Mouse (Mus musculus) skeletal muscle tissue, adult 2 months (tissue): Measurements from ENCODE around the gene Unc5cl.

Experiments
- DNase-seq: peaks from one replicate; pipeline ENCODE4 v3.0.0-alpha.2; 2012; ENCODE audit warnings: low read depth, low spot score

Unc5cl gene

DNA sequence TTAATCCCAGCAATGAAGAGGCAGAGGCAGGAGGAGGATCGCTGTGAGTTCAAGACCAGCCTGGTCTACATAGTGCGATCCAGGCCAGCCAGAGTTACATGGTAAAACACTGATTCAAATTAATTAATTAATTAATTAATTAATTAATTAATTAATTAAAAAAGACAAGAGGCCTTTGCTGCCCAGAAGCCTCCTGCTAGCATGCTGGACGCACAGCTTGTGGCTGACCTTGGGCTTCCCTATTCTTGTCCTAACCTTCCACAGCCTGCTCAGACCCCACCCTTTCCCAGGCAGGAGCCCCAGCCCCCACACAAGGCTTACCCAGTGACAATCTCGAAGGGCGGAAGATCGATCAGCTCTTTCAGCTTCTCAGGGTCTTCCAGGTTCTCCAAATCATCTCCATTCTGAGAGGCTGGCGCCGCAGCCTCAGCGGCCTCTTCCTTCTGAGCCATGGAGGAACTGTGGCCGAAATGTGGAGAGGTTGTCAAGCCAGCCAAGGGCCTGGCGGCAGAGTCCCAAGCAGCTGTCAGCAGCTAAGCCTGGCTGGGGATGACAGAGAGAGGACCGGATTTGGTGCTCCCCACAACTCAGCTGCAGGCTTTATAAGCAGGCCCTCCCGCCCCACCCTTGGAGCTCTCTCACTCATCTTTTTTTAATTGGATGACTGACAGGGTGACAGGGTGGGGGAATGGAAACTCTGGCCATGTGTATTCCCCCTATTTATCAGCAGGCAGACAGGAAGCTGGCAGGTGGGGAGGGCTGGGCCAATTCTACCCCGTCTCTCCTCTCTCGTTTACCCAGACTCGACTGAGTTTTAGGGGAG lies 22.3 kb upstream of the Unc5cl start, which contains the start of gene Apobec2:
Apobec2 (minus strand) TSS at position 773 of the 823 bp plus-strand sequence.
- DNase-seq: peak; percentile 91

DNA sequence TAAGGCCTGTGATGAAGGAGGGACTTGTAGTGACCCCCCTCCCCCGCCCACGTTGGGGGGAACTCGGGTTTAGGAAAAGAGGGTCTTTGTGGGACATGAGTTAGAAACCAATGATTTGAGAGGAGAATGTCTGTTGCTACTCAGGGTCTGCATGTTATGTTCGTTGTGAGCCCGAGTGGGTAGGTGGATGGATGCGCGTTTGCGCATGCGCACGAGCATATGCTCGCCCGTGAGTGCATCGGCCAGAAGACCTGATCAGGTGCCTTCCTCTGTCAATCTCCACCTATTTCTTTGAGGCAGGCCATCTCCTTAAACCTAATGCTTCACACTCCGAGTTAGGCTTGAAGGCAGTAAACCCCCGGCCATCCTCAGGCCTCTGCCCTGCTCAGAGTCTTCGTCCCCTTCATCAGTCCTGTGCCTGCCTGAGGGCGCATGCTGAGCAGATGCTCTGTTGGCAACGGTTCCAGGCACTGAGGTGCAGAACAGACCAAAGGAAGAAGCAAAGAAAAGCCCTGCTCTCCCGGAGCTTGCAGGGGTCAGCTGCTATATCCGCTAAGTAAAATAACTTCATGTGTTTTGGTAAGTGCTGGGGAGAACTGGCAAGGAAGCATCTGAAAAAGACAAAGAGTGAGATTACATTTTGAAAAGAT lies 21.6 kb upstream of the Unc5cl start:
- no peak for DNase-seq

DNA sequence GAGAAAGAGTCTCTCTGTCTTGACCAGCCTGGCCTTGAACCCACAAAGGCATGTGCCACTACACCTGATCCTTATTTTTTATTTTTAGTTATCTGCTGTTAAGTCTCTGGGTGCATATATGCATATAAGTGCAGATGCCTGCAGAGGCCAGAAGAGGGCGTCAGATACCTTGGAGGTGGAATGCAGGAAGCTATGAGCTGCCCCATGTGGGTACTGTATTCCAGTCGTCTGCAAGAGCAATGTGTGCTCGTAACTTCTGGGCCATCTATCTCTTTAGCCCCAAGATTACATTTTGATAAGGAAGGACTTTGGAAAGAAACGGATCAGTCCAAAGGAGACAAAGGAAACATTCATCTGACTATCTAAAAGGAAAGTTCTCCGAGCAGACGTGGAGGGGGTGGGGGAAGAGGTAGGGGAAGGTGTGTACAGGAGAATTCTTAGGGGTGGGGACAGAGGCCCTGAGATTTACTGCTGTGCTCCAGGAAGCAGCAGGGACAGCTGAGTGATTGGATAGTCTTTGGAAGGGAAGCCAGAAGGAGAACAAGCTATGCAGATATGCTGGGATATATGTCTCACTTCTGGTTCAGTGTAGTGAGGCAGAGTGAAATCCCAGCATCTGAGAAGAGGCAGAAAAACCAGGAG lies 20.9 kb upstream of the Unc5cl start:
- no peak for DNase-seq

DNA sequence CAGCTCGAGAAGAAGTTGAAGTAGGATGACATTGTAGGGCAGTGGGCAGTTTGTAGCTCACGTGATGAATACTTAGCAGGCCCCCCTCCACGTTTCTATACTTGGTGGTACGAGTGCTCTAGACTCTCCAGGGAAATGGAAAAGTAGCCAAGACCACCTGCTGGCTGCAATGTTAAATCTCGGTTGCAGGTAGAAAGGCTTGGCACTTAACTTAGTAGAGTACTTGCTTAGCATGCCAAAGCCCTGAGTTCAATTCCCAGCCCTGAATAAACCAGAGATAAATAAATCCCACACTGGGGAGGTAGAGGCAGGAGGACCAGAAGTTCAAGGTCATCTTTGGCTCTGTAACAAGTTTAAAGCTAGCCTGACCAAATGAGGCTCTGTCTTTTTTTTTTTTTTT lies 20.2 kb upstream of the Unc5cl start:
- DNase-seq: no peak

DNA sequence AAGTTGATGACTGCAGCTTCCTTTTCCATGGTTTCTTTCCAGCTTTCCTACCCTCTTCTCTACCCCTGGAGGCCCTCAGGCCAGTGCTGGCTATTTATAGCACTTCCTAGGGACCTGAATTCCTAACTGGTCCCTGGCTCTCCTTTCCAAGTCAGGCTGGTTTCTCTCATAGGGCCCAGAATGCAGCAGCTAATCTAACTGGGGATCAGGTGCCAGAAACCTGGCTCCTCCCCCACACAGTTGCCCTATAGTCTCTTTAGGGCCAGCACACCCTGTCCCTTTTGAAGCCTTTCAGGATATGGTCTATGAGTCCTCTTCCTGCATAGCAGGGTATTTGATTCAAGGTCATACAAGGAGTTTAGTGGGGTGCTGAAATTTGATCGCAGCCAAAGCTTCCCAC lies 18.2 kb upstream of the Unc5cl start:
- peak; percentile 82 for DNase-seq

DNA sequence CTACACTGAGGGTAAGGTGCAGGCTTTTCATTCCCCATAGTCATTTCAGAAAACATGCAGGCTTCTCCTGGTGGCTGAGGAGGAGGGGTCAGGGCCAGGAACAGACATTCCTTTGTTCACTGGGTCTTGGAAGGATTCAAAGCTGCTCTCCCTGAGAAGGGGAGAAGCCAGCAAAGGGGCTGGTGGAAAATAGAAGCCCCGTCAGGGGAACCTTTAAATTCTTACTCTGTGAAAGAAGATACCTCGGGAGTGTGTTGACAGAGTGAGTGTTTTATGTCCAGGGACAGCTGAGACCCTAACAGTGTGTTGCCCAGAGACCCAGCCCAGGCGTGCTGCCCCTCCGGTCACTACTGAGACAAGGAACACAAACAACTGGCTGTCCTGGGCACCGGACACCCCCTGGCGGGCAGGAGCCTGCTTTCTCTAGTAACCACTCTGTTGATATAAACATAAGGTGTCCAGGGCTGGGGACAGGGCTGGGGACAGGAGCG lies 17.2 kb upstream of the Unc5cl start:
- DNase-seq: peak; percentile 59

DNA sequence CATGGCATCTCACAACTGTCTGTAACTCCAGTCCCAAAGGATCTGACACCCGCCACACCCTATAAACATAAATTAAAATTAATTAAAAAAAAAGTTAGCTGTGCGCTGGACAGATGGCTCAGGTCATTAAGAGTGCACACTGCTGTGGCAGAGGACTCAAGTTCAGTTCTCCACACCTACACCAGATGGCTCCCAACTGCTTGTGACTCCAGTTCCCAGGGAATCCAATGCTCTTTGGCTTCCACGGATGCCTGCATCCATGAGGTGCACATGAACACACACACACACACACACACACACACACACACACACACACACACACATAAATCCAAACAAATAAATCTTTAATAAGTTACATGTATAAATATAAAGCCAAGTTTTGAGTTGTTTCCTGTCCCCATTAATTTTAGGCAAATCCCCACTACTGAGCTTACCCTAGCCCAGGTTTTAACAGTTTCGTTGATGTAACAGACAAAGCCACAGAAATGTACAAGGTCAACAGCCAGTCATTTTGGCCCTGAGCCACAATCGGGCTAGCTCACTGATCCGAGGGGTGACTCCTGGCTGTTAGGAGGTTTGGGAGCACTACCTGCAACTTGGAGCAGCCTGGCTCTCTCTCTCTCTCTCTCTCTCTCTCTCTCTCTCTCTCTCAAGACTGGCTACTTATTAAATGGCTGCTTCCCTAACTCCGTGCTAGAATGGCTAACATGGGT lies 11.8 kb upstream of the Unc5cl start:
- DNase-seq: no peak

DNA sequence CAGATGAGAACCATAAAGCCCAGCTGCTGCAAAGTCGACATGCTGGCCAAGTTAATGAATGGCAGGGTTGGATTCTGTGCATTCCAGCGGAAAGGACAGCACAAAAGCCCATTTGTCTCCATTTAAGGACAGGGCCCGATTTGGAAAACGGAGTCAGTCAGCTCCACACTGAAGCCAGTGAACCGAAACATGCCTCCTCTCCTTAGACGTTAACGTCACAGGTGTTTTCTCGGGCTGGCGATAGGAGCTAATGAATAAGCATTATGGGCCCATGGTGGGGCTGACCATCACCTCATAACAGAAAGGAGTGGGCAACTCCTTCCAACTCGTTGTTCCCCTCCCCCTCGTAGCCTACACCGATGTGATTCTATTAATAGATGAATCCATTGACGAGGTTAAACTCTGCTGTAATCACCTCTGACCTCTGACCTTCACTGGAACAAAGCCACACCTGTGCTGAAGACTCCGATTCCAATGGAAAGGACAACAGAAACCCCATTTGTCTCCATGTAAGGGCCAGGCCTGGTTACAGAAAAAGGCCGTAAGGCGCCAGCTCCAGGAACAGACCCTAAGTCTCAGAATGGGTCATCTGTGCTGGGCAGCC lies 11.1 kb upstream of the Unc5cl start:
- DNase-seq: no peak

DNA sequence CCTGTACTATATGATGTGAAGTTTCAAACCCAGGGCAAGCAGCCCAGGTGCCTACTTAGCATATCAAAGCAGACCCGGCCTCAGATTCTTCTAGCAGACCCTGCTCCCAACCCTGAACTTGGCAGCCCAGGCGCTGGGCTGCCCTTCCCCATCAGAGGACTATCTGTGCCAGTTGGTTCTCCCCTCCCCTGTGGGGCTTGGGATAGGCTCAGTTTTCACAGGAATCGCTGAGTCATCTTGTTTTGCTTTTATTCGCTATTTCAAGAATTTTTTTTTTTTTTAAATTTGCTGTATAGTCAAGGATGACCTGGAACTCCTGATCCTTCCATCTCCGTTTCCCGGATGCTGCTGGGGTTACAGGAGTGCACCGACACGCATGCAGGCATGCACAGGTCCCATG lies 7.0 kb upstream of the Unc5cl start:
- no peak for DNase-seq

DNA sequence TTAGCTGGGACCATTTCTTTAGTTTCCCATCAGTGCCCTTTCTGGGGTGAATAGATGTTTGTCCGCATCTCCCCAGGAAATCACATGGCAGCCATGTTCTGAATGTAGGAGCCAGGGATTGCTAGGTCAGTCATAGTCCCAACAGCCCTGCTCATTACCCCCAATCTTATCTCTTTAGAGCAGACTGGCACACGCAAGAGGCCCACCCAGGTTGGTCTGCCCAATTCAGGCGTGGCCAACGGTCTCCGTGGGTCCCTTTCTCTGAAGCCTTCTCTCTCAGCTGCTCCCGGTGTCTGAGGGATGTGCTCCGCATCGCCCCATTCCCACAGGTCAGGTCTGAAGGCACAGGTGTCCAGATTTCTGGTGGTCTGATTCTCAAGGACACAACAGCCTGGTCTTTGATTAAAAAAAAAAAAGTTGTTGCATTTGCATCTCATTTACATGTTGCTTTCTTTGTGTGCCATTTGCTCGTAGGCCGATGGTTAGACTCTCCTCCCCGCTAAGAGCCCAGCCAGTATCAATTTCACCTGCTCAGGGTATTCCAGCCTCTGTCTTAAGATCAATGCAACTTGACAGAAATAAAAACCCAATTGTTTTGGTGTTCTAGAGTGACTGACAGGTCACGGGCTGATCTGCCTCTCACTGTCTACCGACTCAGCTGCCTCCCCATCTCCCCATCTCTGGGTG lies 3.9 kb upstream of the Unc5cl start:
- no peak for DNase-seq

DNA sequence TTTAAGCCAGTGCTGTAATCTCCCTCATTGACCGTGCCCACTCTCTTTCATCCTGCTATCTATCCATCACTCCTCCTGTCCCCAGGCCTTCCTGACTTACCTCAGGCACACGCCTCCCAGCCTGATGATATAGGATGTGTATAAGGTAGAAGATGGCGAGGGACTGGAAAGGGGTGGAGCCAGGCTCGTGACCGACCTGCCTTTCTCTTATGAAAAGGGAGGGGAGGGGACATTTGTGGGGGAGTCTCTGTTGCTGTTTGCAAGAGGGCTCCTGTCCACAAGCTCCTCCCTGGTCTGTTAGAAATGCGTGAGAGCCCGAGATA lies 3.4 kb upstream of the Unc5cl start, which contains the start of gene Tspo2:
Tspo2 (minus strand) TSS at position 170 of the 323 bp plus-strand sequence.
- no peak for DNase-seq

DNA sequence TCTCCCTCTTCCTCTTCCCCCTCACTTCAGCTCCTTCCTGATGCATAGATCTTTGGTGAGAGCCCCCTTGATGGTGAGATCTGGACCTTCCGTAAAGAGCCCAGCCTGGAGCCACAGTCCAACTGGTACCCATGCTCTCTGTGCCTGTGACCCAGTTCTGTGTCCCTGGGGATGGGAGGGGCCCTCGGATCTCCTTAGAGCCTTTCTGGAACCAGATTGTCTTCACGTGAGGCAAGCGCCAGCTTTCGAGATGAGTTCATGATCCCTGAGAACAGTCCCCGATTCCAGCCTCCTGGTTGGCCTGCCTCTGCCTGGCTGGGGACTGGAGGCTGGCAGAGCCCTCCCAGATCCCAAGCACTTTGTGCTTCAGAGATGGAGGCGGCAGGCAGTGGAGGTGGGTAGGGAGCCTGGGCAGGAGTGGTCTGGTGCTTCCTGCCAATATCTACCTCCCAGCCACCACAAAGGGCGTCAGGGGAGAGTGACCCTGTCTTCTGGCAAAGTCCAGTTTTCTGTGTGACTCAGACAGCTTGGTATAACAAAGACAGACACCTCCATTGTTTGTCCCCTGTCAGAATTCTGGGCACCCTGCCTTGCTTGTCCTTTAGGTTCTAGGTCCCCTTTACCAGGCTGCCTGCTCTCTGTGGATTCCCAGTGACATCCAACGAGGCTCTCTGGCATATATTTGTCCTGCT lies 2.8 kb upstream of the Unc5cl start:
- no peak for DNase-seq

DNA sequence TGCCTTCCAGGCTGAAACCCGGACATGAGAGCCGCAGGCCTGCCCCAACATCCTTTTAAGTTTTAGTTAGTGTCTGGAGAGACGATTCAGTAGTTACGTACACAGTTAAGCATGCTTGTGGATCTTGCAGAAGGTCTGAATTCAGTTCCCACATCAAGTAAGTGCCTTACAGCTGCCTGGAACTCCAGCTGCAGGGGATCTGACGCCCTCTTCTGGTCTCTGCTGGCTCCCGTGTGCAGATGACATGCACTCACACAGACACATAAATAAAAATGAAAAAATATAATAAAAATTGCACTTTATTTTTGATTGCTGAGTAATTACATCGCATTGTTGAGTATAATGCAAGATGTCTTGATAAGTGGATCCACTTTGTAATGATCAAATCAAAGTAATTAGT lies 1.2 kb upstream of the Unc5cl start:
- DNase-seq: no peak

DNA sequence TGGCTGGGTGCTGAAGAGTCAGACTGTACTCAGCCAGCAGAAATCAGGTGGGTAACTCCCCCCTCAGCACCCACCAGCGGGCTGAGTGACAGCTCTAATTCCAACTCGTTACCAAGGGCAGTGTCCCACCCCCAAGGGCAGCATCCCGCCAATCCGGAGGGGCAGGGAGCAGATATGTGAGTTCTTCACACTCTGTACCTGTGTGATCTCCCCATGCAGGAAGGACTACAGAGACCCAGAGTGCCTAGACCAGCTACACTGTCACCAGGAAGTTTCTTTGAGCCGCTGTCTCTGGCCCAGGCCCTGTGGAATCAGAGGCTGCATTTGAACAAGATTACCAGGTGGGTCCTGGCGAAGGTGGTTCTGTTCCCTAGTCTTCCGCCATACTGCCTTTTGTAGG lies 511 bp upstream of the Unc5cl start:
- no peak for DNase-seq

DNA sequence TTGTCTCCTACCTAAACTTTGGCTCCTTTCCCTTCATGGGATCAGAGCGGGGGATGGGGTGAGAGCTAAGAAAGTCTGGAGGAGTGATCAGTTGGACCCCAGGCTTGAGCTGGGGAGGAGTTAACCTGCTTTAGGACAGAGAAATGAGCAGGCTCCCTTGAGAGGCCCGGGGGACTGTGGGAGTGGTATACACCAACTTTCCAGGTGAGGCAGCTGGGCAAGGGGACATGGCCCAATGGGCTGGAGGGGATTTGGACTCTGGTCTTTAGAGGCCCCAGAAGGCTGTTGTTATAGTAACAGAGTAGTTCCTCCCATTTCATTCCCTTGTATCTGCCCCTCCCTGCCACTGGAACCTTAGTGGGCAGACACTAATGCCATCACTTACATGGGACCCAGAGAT lies 1.3 kb downstream of the Unc5cl start:
- DNase-seq: no peak

DNA sequence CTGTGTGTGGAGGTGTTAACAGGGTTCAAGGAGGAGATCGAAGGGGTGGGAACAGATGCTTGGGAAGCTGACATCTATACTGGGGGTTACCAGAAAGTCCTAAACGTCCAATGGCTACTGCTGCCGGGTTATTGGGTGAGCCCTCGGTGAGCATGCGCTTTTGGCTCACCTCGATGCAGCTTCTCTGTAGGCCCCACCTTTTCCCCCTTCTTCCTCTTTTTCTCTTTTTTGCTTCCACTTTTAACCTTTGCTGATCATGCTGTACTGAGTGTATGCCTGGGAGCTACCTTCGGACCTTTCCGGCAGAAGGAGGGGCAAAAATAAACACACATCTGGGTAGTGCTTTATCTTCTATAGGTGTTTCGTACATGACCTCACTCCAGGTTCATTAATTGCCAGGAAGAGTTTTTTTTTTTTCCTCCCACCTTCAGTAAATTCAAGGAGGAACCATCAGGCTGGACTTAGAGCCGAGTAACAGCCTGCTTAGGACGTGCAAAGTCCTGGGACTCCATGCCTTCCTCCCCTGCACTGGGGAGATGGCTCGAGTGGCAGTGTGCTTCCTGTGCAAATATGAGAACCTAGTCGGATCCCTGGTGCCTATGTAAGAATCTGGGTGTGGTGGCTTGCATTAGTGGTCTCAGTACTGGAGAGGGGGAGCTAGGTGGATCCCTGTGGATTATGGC lies 3.4 kb downstream of the Unc5cl start:
- no peak for DNase-seq

DNA sequence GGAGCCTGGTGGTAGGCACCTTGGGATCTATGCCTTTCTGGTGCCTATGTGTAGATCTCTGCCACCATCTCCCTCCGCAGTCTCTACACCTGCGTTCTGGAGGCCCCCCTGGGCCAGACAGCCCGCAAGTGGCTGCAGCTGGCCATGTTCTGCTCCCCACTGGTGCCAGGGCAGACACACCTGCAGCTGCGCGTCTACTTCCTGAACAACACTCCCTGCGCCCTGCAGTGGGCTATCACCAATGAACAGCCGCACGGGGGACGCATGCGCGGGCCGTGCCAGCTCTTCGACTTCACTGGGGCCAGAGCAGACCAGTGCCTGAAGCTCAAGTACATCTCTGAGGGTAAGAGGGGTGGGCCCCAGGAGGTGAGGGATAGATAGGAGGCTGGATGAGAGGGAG lies 7.4 kb downstream of the Unc5cl start:
- DNase-seq: no peak

DNA sequence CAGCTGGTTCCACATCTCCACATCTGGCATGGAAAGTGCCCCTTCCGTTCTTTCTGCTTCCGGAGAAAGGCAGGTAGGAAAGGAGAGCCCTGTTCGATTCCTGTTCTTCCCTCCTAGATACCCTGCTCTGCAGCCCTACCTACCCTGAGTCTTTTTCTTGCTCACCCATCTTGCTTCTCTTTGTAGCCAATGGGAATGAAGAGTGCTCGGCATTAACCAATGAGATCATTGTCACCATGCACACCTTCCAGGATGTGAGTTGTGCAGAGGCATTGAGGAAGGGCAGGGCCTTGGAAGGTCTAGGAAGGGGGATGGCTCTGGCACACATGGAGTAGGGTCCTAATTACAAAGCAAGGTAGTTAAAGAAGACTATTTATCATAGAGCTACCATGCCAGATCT lies 8.7 kb downstream of the Unc5cl start:
- no peak for DNase-seq

DNA sequence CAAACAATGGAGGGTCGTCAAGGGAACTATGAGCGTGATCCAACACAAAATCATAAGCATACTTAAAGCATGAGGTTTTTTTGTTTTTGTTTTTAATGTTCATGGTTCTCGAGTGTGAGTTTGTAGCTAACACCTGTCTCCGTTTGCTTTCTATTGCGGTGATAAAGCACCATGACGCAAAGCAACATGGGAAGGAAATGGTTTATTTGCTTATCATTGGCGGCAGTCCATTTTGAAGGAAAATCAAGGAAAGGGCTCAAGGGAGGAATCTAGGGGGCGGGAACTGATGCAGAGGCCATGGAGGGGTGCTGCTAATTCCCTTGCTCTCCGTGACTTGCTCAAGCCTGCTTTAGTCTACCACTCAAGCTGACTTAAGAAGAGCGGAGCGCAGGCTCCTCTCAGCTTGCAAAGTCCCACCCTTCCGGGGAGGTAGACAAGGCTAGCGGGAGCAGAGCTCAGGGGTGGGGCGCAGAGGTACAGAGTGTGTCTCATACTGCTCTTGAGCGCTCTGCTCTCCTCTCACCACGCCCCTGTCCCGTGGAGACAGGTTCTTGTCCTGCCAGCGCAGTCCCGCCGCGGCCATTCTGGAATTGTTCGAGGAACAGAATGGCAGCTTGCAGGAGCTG lies 12.2 kb downstream of the Unc5cl start:
- DNase-seq: no peak
